Mouse (Mus musculus) CD4-positive naive resting alpha-beta T cell, adult 76 days (primary cell): ENCODE data around the gene DXBay18. TPM values are rescaled to one million over a fixed set of nuclear protein-coding genes. Genes with fewer than 3 reads are reported as not detected.

Experiments used
- total RNA-seq: library from RNA; stranded (reverse); gene quantifications from one replicate; pipeline ENCODE4 v1.2.4, GENCODE M21; 2023

The DXBay18 gene
- total RNA-seq, result not detected

GRCm38 (mm10) chrX:73149350-73149749 lies at the start of gene DXBay18:
Gene DXBay18, minus strand, starts transcription at chrX:73149450.

GRCm38 (mm10) chrX:73191934-73192333 lies 42.7 kb upstream of the DXBay18 start, which contains the start of gene Xlr3b:
Gene Xlr3b, plus strand, starts transcription at chrX:73192207.

GRCm38 (mm10) chrX:73176889-73177288 lies 27.6 kb upstream of the DXBay18 start, which contains the start of gene Spin2d:
Gene Spin2d, minus strand, starts transcription at chrX:73176989.

GRCm38 (mm10) chrX:73148496-73148895 lies 754 bp downstream of the DXBay18 start, which contains the start of gene Xlr5b:
Gene Xlr5b, plus strand, starts transcription at chrX:73148796.

GRCm38 (mm10) chrX:73116747-73117146 lies 32.5 kb downstream of the DXBay18 start, which contains the start of gene Gm14685:
Gene Gm14685, plus strand, starts transcription at chrX:73117047.

GRCm38 (mm10) chrX:73096941-73097508 lies 52.2 kb downstream of the DXBay18 start, which contains the start of gene Xlr3a:
Gene Xlr3a, minus strand, starts transcription at chrX:73097095.

Other genes starting within 250 kb of the DXBay18 start
- 32.0 TPM for gene Cetn2, start 231.0 kb downstream of the DXBay18 start, total RNA-seq
- 17.6 TPM for gene Nsdhl, start 230.9 kb downstream of the DXBay18 start, total RNA-seq
- gene Zfp185, start 162.1 kb downstream of the DXBay18 start, total RNA-seq, result 0.79 TPM
- gene Pnma5, start 112.3 kb downstream of the DXBay18 start, total RNA-seq, result 0.73 TPM
- gene Pnma3, start 84.7 kb downstream of the DXBay18 start, total RNA-seq, result not detected
- 54.9 TPM for gene Xlr4a, start 67.0 kb downstream of the DXBay18 start, total RNA-seq
- 2.1 TPM for gene Xlr3a, start 52.4 kb downstream of the DXBay18 start, total RNA-seq
- 1.7 TPM for gene Gm14685, start 32.4 kb downstream of the DXBay18 start, total RNA-seq
- gene Xlr5b, start 654 bp downstream of the DXBay18 start, total RNA-seq, result not detected
- not detected for gene Spin2d, start 27.5 kb upstream of the DXBay18 start, total RNA-seq
- 17.1 TPM for gene Xlr3b, start 42.8 kb upstream of the DXBay18 start, total RNA-seq
- 91.2 TPM for gene Xlr4b, start 64.9 kb upstream of the DXBay18 start, total RNA-seq
- 12.1 TPM for gene F8a, start 78.8 kb upstream of the DXBay18 start, total RNA-seq
- 47.5 TPM for gene Xlr4c, start 93.7 kb upstream of the DXBay18 start, total RNA-seq
- gene Xlr3c, start 115.9 kb upstream of the DXBay18 start, total RNA-seq, result not detected
- not detected for gene Xlr5a, start 143.5 kb upstream of the DXBay18 start, total RNA-seq
- gene Xlr5c, start 143.5 kb upstream of the DXBay18 start, total RNA-seq, result not detected
- not detected for gene Gm45015, start 187.4 kb upstream of the DXBay18 start, total RNA-seq
- gene Zfp275, start 193.2 kb upstream of the DXBay18 start, total RNA-seq, result 30.3 TPM
- not detected for gene Gm18336, start 249.3 kb upstream of the DXBay18 start, total RNA-seq